Mouse (Mus musculus): ENCODE data around the gene Katnb1. TPM values are rescaled to one million over a fixed set of nuclear protein-coding genes. Genes with fewer than 3 reads are reported as not detected.
A peak's percentile ranks its signal among the peaks of the same experiment; 100 is the strongest.

Gene Katnb1
- total RNA-seq, 2 experiments from 2014 or later = 5.5 to 6.8 TPM

DNA sequence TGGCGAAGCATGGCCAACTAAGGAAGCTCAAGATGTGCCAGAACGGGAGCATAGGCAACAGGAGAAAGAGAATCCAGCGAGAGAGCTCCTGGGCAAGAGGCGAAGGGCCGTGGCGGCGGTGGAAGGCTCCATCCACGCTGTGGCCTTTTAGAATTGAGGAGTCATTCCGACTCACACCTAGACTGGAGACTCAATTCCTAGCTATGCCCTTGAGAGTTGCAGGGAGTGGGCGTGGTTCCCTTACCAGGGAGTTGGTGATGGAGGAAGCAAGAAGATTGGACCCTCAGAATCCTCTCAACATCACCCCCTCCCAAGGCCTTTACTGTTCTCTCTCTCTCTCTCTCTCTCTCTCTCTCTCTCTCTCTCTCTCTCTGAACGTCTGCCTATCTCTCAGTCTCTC lies 664 bp downstream of the Katnb1 start:
- intact Hi-C loops (cut with DNase I) = no loop called here
- DNase-seq (ENCODE audit: low spot score) = no peak

DNA sequence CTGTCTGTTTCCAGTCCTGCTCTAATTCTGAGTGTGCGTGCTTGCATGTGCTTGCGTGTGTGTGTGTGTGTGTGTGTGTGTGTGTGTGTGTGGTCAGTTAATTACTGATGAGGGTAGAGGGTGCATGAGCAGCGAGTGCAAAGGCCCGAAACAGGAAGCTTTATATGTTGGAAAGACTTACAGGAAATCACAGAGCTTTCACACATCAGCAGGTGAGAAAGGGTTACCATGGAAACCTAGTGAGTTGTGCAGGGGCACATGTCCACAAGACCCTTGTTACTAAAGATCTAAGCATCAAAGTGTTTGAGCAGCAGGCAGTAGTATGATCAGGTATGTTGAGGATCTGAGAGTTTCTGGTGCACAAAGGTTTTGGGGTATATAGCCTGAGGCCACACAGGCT lies 3.3 kb downstream of the Katnb1 start:
- no peak for DNase-seq (ENCODE audit: low spot score)
- intact Hi-C loops (cut with DNase I) = no loop called here

- DNase-seq (ENCODE audit: low spot score) = no peak
- intact Hi-C loops (cut with DNase I) = no loop called here
Observed at GRCm38 (mm10) chr8:95084744-95085431, 3.9 kb downstream of the Katnb1 start.

DNA sequence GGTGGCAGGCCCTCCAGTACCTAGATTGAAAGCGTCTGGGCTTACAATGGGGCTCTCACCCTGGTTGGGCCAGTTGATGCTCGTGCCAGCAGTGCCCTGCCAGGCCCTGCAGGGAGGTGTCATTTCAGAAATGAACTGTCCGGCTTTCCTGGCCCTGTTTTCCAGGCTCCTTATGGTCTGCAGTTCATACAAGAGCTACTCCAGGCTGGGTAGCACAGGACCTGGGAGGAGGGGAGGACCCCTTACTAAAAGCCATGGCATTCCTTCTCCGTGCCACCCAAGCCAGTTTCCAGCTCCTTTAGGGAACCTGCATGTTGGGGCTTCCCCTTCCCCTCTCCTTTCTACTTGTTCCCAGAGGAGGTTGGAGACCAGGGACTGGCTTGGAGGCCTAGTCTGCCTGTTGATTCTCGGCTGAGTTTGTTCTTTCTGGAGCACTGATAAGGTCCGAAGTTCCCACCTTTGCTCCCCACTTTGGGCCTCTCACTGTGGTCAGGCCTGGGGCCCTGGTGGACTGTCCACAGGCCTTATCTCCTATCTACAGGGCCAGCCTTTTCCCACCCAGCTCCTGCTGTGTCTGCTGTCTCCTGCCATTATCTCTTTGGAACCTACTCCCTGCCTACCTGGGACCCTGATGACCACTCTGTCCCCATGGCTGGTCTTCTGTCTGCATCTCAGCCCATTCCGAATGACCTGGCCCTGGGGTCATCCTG lies 4.6 kb downstream of the Katnb1 start:
- intact Hi-C loops (cut with DNase I) = no loop called here

DNA sequence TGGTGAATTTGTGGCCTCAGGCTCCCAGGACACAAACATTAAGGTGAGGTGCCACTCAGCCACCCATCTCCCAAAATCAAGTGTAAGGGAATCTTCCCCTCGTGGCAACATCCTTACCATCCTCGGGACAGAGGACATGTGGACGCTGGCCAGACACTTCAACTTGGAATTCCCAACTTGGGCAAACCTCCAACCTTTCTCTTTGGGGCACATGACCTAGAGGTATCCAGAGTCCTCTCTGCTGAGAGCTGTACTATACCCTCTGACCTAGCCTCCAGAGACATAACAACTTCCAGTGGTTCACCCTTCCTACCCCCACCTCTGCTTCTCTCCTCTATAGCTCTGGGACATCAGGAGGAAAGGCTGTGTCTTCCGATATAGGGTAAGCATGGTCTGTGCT lies 12.6 kb downstream of the Katnb1 start:
- intact Hi-C loops (cut with DNase I) = no loop called here
- no peak for DNase-seq (ENCODE audit: low spot score)

More for the DNA sequence above, 4.6 kb downstream of the Katnb1 start:
- DNase-seq (ENCODE audit: low spot score) = no peak

DNA sequence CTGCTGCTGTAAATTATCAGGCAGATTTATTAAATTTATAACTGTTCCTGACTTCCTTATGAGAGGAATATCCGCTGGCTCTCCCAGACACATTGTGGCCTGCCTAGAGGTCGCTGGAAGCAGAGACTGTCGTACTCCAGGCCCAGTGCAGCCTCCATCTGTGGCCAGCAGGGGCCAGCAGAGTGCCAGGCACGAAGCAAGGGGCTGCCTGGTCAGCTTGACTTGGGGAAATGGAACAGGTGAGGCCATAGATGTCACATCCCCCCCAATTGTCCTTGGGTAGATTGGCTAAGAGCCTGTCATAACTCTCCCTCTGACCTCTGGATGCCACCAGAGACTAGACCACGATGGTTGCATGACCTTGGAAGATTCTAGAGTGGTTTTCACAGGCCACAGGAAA lies 18.0 kb downstream of the Katnb1 start:
- intact Hi-C loops (cut with DNase I) = loop anchor here (1.0 kb wide), 1 partner anchor 105 kb away; no protein-coding TSS in a partner anchor
- DNase-seq (ENCODE audit: low spot score) = peak; percentile 33

GRCm38 (mm10) chr8:95101972-95102371 lies 21.0 kb downstream of the Katnb1 start:
- DNase-seq (ENCODE audit: low spot score) = no peak
- intact Hi-C loops (cut with DNase I) = no loop called here

DNA sequence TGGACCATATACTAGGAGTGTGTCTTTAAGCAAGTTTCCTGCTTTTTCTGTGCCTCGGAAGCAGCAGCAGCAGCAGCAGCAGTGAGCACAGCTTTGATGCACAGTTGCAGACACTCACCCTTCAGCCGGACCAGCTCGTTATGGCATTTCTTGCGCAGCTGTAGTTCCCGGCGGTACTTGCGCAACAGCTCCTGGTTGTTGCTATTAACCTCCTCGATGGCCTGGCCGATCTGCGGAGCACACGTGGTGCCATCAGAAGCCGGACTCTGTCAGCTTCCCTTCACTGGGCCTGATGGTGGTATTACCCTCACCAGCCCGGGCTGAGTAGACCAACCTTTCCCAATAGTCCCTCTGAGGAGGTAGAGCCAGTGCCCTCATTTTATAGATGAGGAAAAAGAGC lies 26.3 kb downstream of the Katnb1 start:
- no peak for DNase-seq (ENCODE audit: low spot score)
- intact Hi-C loops (cut with DNase I) = no loop called here

DNA sequence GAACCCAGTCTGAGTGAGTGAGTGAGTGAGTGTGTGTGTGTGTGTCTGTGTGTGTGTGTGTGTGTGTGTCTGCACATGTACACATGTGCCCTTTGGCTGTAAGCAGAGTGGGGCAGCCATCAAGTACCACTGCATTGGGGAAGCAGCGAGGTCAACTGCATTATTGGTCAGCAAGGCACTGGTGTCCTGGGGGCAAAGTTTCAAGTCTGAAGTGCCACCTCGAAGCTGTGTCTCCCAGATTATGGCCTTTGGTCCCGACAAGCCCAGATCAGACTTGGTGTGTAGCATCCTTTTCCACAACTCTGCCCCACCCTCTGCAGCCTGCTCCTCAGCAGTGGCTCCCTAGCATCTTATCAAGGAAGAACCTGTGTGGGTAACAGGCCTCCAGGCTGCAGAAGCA lies 31.6 kb downstream of the Katnb1 start:
- intact Hi-C loops (cut with DNase I) = no loop called here
- DNase-seq (ENCODE audit: low spot score) = no peak

- DNase-seq (ENCODE audit: low spot score) = no peak
- intact Hi-C loops (cut with DNase I) = no loop called here
Observed at GRCm38 (mm10) chr8:95113108-95113507, 32.1 kb downstream of the Katnb1 start.

DNA sequence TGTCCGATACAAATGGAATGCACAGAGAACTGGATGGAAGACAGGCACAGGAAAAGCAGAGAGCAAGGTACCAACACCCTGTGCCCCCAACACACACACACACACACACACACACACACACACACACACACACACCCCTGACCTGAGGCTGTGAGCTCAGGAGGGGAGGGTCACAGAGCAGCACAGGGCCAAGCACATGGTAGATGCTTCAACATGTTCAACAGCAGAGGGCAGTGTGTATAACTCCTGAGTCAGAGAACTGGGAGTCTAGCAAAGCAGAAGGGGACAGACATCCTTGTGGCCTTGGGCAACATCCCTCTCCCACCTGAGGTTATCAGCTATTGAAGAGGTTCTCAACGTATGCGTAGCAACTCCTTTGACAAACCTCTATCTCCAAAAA lies 32.8 kb downstream of the Katnb1 start:
- DNase-seq (ENCODE audit: low spot score) = no peak
- intact Hi-C loops (cut with DNase I) = no loop called here

- intact Hi-C loops (cut with DNase I) = no loop called here
- DNase-seq (ENCODE audit: low spot score) = no peak
Observed at GRCm38 (mm10) chr8:95123455-95123854, 42.5 kb downstream of the Katnb1 start.

DNA sequence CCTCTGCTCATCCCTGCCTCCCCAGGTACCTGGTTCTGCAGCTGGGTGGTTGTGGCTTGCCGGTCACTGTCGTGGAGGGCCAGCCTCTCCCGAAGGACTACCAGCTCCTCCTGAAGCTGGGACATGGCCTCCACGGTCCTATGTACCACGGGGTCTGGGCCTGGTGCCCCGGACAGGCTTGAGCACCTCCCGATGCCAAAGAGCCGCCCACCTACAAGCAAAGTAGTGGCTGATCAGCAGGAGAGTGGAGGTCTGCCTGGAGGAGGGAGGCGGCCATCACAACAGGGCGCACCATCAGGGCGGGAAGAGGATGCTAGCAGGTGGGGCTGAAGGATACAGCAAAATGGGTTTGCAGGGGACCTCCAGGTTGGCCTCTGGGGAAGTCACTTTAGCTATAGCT lies 45.5 kb downstream of the Katnb1 start:
- intact Hi-C loops (cut with DNase I) = no loop called here
- no peak for DNase-seq (ENCODE audit: low spot score)

DNA sequence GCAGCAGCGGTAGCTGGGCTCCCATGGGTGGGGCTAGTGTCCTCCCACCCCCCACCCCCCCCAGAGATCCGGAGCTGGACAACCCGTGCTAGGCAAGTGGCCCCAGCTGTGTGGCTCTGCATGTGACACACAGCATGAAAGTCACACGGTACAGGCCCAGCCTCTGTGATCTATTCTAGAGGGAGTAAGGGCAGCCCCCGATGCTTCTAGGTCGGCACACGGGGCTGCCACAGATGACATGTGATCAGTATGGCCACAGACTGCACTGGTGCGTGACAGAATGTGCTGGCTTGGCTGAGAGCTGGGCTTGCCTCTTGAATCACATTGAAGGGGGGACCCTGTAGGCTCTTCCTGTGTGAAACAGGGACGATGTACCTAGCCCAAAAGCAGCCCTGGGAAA lies 46.7 kb downstream of the Katnb1 start:
- intact Hi-C loops (cut with DNase I) = no loop called here
- no peak for DNase-seq (ENCODE audit: low spot score)

GRCm38 (mm10) chr8:95128750-95129260 lies 47.8 kb downstream of the Katnb1 start:
- intact Hi-C loops (cut with DNase I) = no loop called here
- DNase-seq (ENCODE audit: low spot score) = no peak

GRCm38 (mm10) chr8:95130966-95131537 lies 50.1 kb downstream of the Katnb1 start:
- intact Hi-C loops (cut with DNase I) = no loop called here
- peak; percentile 38 for DNase-seq (ENCODE audit: low spot score)

DNA sequence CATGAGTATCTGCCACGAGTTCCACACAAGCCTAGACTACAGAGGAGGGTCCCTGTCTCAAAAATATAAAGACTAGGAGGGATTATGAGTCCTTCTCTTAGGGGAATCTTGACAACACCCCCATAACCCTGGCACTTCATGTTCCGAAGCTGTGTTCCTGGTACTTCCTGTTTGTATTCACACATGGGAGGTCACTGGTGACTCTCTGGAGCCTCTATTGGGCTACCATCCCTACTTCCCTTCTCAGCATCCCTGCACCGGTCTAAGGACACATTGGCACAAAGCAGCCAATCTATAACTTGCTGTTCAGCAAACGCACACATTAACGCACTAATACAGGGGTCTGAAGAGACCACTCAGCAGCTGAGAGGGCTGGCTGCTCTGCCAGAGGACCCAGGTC lies 51.0 kb downstream of the Katnb1 start:
- intact Hi-C loops (cut with DNase I) = no loop called here
- DNase-seq (ENCODE audit: low spot score) = no peak

DNA sequence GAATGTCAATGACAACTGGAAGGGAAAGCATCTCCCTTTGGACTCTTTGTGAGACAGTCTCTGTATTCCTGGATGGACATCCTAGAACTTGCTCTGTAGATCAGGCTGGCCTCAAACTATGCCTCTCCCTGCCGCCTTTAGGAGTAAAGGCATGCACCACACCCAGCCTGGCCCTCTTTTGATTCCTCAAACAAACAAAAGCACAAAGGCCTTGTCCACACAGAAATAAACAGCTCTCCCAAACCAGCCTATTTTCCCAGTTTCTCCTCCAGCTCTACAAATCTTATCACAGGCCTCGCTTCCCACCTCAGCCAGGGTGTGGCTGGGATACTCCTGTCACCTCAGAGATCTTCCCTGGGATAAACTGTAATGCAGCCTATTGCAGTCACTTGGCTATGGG lies 53.2 kb downstream of the Katnb1 start:
- DNase-seq (ENCODE audit: low spot score) = no peak
- intact Hi-C loops (cut with DNase I) = no loop called here

DNA sequence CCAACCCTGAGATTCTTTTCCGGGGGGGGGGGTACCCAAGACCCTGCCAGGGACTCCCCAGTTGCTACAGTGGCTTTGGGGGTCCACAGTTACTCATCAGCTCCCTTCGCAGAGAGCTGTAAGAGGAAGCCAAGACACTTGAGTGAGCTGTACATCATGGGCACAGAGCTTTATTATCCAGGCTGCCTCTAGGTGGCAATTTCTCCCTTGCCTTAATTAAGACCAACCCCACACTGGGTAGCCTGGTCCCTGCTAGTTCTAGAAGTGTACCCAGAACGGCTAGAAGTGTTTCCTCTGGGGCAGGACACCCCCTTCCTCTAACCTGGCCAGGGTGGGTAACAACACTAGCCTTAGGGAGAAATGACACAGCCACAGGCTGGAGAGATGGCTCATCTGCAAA lies 54.3 kb downstream of the Katnb1 start:
- DNase-seq (ENCODE audit: low spot score) = no peak
- intact Hi-C loops (cut with DNase I) = no loop called here

DNA sequence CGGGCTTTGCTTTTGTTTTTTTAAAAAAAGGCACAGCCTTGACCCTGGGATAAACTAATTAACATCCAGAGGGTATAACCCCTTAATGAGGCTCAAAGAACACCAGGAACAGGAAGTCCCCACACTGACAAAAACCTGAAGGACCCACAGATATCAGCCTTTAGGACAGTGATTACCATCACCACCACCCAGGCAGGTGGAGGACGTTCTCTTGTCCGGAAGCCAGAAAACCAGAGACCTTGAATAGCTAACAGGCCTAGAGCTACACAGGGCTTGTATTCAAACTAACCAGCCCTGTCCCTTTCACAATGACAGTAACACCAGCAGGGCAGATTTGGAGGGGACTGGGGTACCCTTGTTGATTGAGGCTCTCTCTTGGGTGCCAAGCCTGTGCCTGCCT lies 55.2 kb downstream of the Katnb1 start:
- intact Hi-C loops (cut with DNase I) = no loop called here
- no peak for DNase-seq (ENCODE audit: low spot score)

- DNase-seq (ENCODE audit: low spot score) = no peak
- intact Hi-C loops (cut with DNase I) = no loop called here
Observed at GRCm38 (mm10) chr8:95137201-95137600, 56.2 kb downstream of the Katnb1 start.
